ENCODE assay signal across 8 mouse cellular contexts in genomic region chr12:8326825-8327674, GRCm38 (mm10). TPM values are rescaled to one million over a fixed set of nuclear protein-coding genes. Genes with fewer than 3 reads are reported as not detected.
A peak's percentile ranks its signal among the peaks of the same experiment; 100 is the strongest.
DNase-seq lines count a peak whose midpoint lies in the region; ATAC-seq and TF ChIP-seq lines count a peak whose summit lies in the region.

No protein-coding gene starts in this region.

- no peak overlapping the region for H3K4me3 ChIP-seq in bone marrow macrophage, adult 2 months (ENCODE audit: insufficient read depth, low read length)
- H3K4me3 ChIP-seq in embryonic facial prominence, embryonic 15.5 days (replicated peaks) = no peak overlapping the region
- no peak overlapping the region for H3K4me3 ChIP-seq in heart, embryonic 11.5 days (ENCODE audit: low read depth, low read length)
- no peak overlapping the region for H3K4me3 ChIP-seq in kidney, embryonic 15.5 days (replicated peaks)
- no peak overlapping the region for H3K4me3 ChIP-seq in limb, embryonic 15.5 days

- no peak overlapping the region for H3K27ac ChIP-seq in bone marrow macrophage, adult 2 months (ENCODE audit: insufficient read depth, low read depth, low read length)
- H3K27ac ChIP-seq in embryonic facial prominence, embryonic 15.5 days (replicated peaks) = peak overlapping the region; percentile 17; the same call in 1 of the 2 replicates
- no peak overlapping the region for H3K27ac ChIP-seq in heart, embryonic 11.5 days (ENCODE audit: low read depth, low read length)
- H3K27ac ChIP-seq in kidney, embryonic 15.5 days = no peak overlapping the region
- peak overlapping the region; percentile 57; the same call in 1 of the 2 replicates for H3K27ac ChIP-seq in limb, embryonic 15.5 days

- H3K36me3 ChIP-seq in embryonic facial prominence, embryonic 15.5 days = peaks cover 30% of the 10 kb centered on the region
- H3K36me3 ChIP-seq in heart, embryonic 11.5 days (ENCODE audit: control insufficient read depth, insufficient read depth, low read length) = 0 out of 2 replicates have a peak, but pooled peaks cover 3% of the 10 kb centered on the region
- H3K36me3 ChIP-seq in kidney, embryonic 15.5 days = peaks cover 30% of the 10 kb centered on the region
- peaks cover 49% of the 10 kb centered on the region for H3K36me3 ChIP-seq in limb, embryonic 15.5 days

- no peaks in the 10 kb centered on the region for H3K4me1 ChIP-seq in bone marrow macrophage, adult 2 months (ENCODE audit: control insufficient read depth, insufficient read depth, low read length)
- H3K4me1 ChIP-seq in embryonic facial prominence, embryonic 15.5 days = peaks cover 16% of the 10 kb centered on the region
- H3K4me1 ChIP-seq in heart, embryonic 11.5 days (ENCODE audit: control insufficient read depth, insufficient read depth, low read length) = peaks cover 17% of the 10 kb centered on the region
- H3K4me1 ChIP-seq in kidney, embryonic 15.5 days = peaks cover 21% of the 10 kb centered on the region
- peaks cover 10% of the 10 kb centered on the region for H3K4me1 ChIP-seq in limb, embryonic 15.5 days

- no peaks in the 10 kb centered on the region for H3K27me3 ChIP-seq in embryonic facial prominence, embryonic 15.5 days
- no peaks in the 10 kb centered on the region for H3K27me3 ChIP-seq in heart, embryonic 11.5 days (ENCODE audit: control insufficient read depth, insufficient read depth, low read length)
- H3K27me3 ChIP-seq in kidney, embryonic 15.5 days = no peaks in the 10 kb centered on the region
- no peaks in the 10 kb centered on the region for H3K27me3 ChIP-seq in limb, embryonic 15.5 days

- ATAC-seq in embryonic facial prominence, embryonic 15.5 days (ENCODE audit: insufficient number of reproducible peaks, low FRiP score, low TSS enrichment, low read depth) = peak; percentile 83
- ATAC-seq in heart, embryonic 11.5 days (replicated peaks; ENCODE audit: insufficient number of reproducible peaks, low FRiP score, low TSS enrichment) = peak; percentile 70; the same call in 1 of the 2 replicates
- ATAC-seq in kidney, embryonic 15.5 days (replicated peaks; ENCODE audit: low FRiP score) = peak; percentile 75
- peak; percentile 61 for ATAC-seq in limb, embryonic 15.5 days (ENCODE audit: insufficient number of reproducible peaks, low FRiP score, low TSS enrichment, low read depth)
- ATAC-seq in monocyte, adult 5-6 weeks (replicated peaks; ENCODE audit: insufficient number of reproducible peaks, low FRiP score, low TSS enrichment, poor library complexity, severe bottlenecking) = peak; percentile 81

- no peak overlapping the region for H3K4me2 ChIP-seq in embryonic facial prominence, embryonic 15.5 days (replicated peaks)
- H3K4me2 ChIP-seq in heart, embryonic 11.5 days = no peak overlapping the region
- no peak overlapping the region for H3K4me2 ChIP-seq in kidney, embryonic 15.5 days
- H3K4me2 ChIP-seq in limb, embryonic 15.5 days = no peak overlapping the region

- H3K9me3 ChIP-seq in embryonic facial prominence, embryonic 15.5 days (replicated peaks) = no peaks in the 10 kb centered on the region
- no peaks in the 10 kb centered on the region for H3K9me3 ChIP-seq in heart, embryonic 11.5 days (replicated peaks; ENCODE audit: control insufficient read depth, low read length)
- H3K9me3 ChIP-seq in kidney, embryonic 15.5 days (replicated peaks) = no peaks in the 10 kb centered on the region
- H3K9me3 ChIP-seq in limb, embryonic 15.5 days = no peaks in the 10 kb centered on the region

- WGBS in embryonic facial prominence, embryonic 15.5 days = 31% methylated on average over 17 of the region's 17 CpGs
- WGBS in heart, embryonic 11.5 days (ENCODE audit: insufficient replicate concordance) = 36% methylated on average over 17 of the region's 17 CpGs
- 39% methylated on average over 17 of the region's 17 CpGs for WGBS in kidney, embryonic 15.5 days
- WGBS in limb, embryonic 15.5 days = 32% methylated on average over 17 of the region's 17 CpGs

- TF ChIP-seq POLR2A in bone marrow macrophage, adult 2 months (IDR thresholded peaks at IDR 0.05; ENCODE audit: borderline replicate concordance, low read depth, low read length) = no peak

- TF ChIP-seq CTCF in bone marrow macrophage, adult 2 months (IDR thresholded peaks at IDR 0.05; ENCODE audit: low read depth, low read length) = peak; percentile 94

- peak; percentile 84 for DNase-seq in A20 (ENCODE audit: low read depth, low spot score)
- peak; percentile 80 to 88 for DNase-seq in spleen, postnatal 36 days (ENCODE audit: low spot score in 2 of 2)

- no peak overlapping the region for H3K9ac ChIP-seq in embryonic facial prominence, embryonic 15.5 days
- peak overlapping the region; percentile 52 for H3K9ac ChIP-seq in heart, embryonic 11.5 days (ENCODE audit: low read depth, low read length)
- H3K9ac ChIP-seq in kidney, embryonic 15.5 days = no peak overlapping the region
- H3K9ac ChIP-seq in limb, embryonic 15.5 days = 0 out of 2 replicates have a peak overlapping the region, but pooled peaks have one; percentile 7

RNA-seq across cellular contexts. Expression of gene Hs1bp3, which starts 13.8 kb away (rescaled TPM):
- 29.8 and 33.4 TPM in 2 replicates for polyA plus RNA-seq in bone marrow macrophage, adult 2 months (2012; ENCODE audit: insufficient read depth, insufficient read length, missing spikeins)
- 16.5 and 18.9 TPM in 2 replicates for polyA plus RNA-seq in embryonic facial prominence, embryonic 15.5 days (2015; fragmentation: Nextera tagmentation; extraction: Ambion mirVana)
- 9.8 and 12.7 TPM in 2 replicates for polyA plus RNA-seq in heart, embryonic 11.5 days (2014; fragmentation: Nextera tagmentation; extraction: Ambion mirVana)
- 14.2 and 16.5 TPM in 2 replicates for polyA plus RNA-seq in kidney, embryonic 15.5 days (2015; fragmentation: Nextera tagmentation; extraction: Ambion mirVana)
- 16.8 and 17.0 TPM in 2 replicates for polyA plus RNA-seq in limb, embryonic 15.5 days (2015; fragmentation: Nextera tagmentation; extraction: Ambion mirVana)
- total RNA-seq in monocyte, adult 5-6 weeks (2017) = 1.7 to 6.6 TPM (median 4.0 TPM) in 3 replicates

RNA-seq across cellular contexts. Expression of gene Gdf7, which starts 25.3 kb away (rescaled TPM):
- polyA plus RNA-seq in bone marrow macrophage, adult 2 months (2012; ENCODE audit: insufficient read depth, insufficient read length, missing spikeins) = not detected in 2 replicates
- 0.54 and 0.85 TPM in 2 replicates for polyA plus RNA-seq in embryonic facial prominence, embryonic 15.5 days (2015; fragmentation: Nextera tagmentation; extraction: Ambion mirVana)
- polyA plus RNA-seq in heart, embryonic 11.5 days (2014; fragmentation: Nextera tagmentation; extraction: Ambion mirVana) = 0.14 TPM in 1 of 2 replicates, not detected in the other
- polyA plus RNA-seq in kidney, embryonic 15.5 days (2015; fragmentation: Nextera tagmentation; extraction: Ambion mirVana) = 1.1 and 1.2 TPM in 2 replicates
- 0.20 and 0.27 TPM in 2 replicates for polyA plus RNA-seq in limb, embryonic 15.5 days (2015; fragmentation: Nextera tagmentation; extraction: Ambion mirVana)
- total RNA-seq in monocyte, adult 5-6 weeks (2017) = not detected in 3 replicates

Comparison
In these comparisons a context has a peak if more than half of its experiments do, and no peak if none do; other contexts are left out.
1. H3K27ac ChIP-seq: peak in embryonic facial prominence, embryonic 15.5 days (single experiment) and limb, embryonic 15.5 days (single experiment); none in bone marrow macrophage, adult 2 months (single experiment), heart, embryonic 11.5 days (single experiment) and kidney, embryonic 15.5 days (single experiment).
2. H3K9ac ChIP-seq: peak in heart, embryonic 11.5 days (single experiment) and limb, embryonic 15.5 days (single experiment); none in embryonic facial prominence, embryonic 15.5 days (single experiment) and kidney, embryonic 15.5 days (single experiment).
3. Peak in every context shown above with its lines, with median percentiles within 50 percentile points of each other: ATAC-seq.